Mouse (Mus musculus): ENCODE data around the gene Arpp21. TPM values are rescaled to one million over a fixed set of nuclear protein-coding genes. Genes with fewer than 3 reads are reported as not detected.

Arpp21 gene
- total and polyA plus RNA-seq, 2 experiments = 0.28 TPM; not detected in 1

GRCm38 (mm10) chr9:112260696-112261095, 25.0 kb upstream of the Arpp21 start:
- TF ChIP-seq POLR2A (IDR thresholded peaks at IDR 0.05; ENCODE audit: extremely low read depth, insufficient read depth, low read length) (no peak), CTCF (IDR thresholded peaks at IDR 0.05; ENCODE audit: low read depth, low read length) (no peak)
- Histone ChIP-seq H3K79me2 (ENCODE audit: control insufficient read depth, insufficient read depth, low read length) (no peaks in the 10 kb centered on the region), H3K9ac (ENCODE audit: low read depth, low read length) (no peak overlapping the region), H3K4me1 (ENCODE audit: control insufficient read depth, insufficient read depth, low read length) (no peaks in the 10 kb centered on the region), H3K4me3 (ENCODE audit: insufficient read depth, low read depth, low read length) (no peak overlapping the region), H3K27me3 (ENCODE audit: control insufficient read depth, insufficient read depth, low read length) (no peaks in the 10 kb centered on the region), H3K36me3 (ENCODE audit: control insufficient read depth, insufficient read depth, low read length) (no peaks in the 10 kb centered on the region), H3K27ac (replicated peaks; ENCODE audit: insufficient read depth, low read depth, low read length) (no peak overlapping the region)
- 58% methylated on average over 2 of the region's 2 CpGs for WGBS
- no peak for DNase-seq (ENCODE audit: extremely low read depth, low read depth, low spot score)

- Histone ChIP-seq H3K36me3 (ENCODE audit: control insufficient read depth, insufficient read depth, low read length) (no peaks in the 10 kb centered on the region), H3K27me3 (ENCODE audit: control insufficient read depth, insufficient read depth, low read length) (no peaks in the 10 kb centered on the region), H3K4me3 (ENCODE audit: insufficient read depth, low read depth, low read length) (no peak overlapping the region), H3K4me1 (ENCODE audit: control insufficient read depth, insufficient read depth, low read length) (no peaks in the 10 kb centered on the region), H3K79me2 (ENCODE audit: control insufficient read depth, insufficient read depth, low read length) (no peaks in the 10 kb centered on the region), H3K27ac (replicated peaks; ENCODE audit: insufficient read depth, low read depth, low read length) (no peak overlapping the region), H3K9ac (ENCODE audit: low read depth, low read length) (no peak overlapping the region)
- WGBS = 76% methylated on average over 1 of the region's 1 CpGs
- no peak for DNase-seq (ENCODE audit: extremely low read depth, low read depth, low spot score)
- TF ChIP-seq CTCF (IDR thresholded peaks at IDR 0.05; ENCODE audit: low read depth, low read length) = no peak
- no peak for TF ChIP-seq POLR2A (IDR thresholded peaks at IDR 0.05; ENCODE audit: extremely low read depth, insufficient read depth, low read length)
Observed at GRCm38 (mm10) chr9:112258560-112258959, 22.8 kb upstream of the Arpp21 start.

GRCm38 (mm10) chr9:112255971-112256370, 20.2 kb upstream of the Arpp21 start:
- Histone ChIP-seq H3K4me1 (ENCODE audit: control insufficient read depth, insufficient read depth, low read length) (no peaks in the 10 kb centered on the region), H3K4me3 (ENCODE audit: insufficient read depth, low read depth, low read length) (no peak overlapping the region), H3K36me3 (ENCODE audit: control insufficient read depth, insufficient read depth, low read length) (no peaks in the 10 kb centered on the region), H3K27me3 (ENCODE audit: control insufficient read depth, insufficient read depth, low read length) (no peaks in the 10 kb centered on the region), H3K9ac (ENCODE audit: low read depth, low read length) (no peak overlapping the region), H3K27ac (replicated peaks; ENCODE audit: insufficient read depth, low read depth, low read length) (no peak overlapping the region), H3K79me2 (ENCODE audit: control insufficient read depth, insufficient read depth, low read length) (no peaks in the 10 kb centered on the region)
- WGBS = 62% methylated on average over 2 of the region's 2 CpGs
- TF ChIP-seq CTCF (IDR thresholded peaks at IDR 0.05; ENCODE audit: low read depth, low read length) = no peak
- TF ChIP-seq POLR2A (IDR thresholded peaks at IDR 0.05; ENCODE audit: extremely low read depth, insufficient read depth, low read length) = no peak
- no peak for DNase-seq (ENCODE audit: extremely low read depth, low read depth, low spot score)

- DNase-seq (ENCODE audit: extremely low read depth, low read depth, low spot score) = no peak
- 82% methylated on average over 1 of the region's 1 CpGs for WGBS
- Histone ChIP-seq H3K79me2 (ENCODE audit: control insufficient read depth, insufficient read depth, low read length) (no peaks in the 10 kb centered on the region), H3K36me3 (ENCODE audit: control insufficient read depth, insufficient read depth, low read length) (no peaks in the 10 kb centered on the region), H3K9ac (ENCODE audit: low read depth, low read length) (no peak overlapping the region), H3K27ac (replicated peaks; ENCODE audit: insufficient read depth, low read depth, low read length) (no peak overlapping the region), H3K4me3 (ENCODE audit: insufficient read depth, low read depth, low read length) (no peak overlapping the region), H3K27me3 (ENCODE audit: control insufficient read depth, insufficient read depth, low read length) (no peaks in the 10 kb centered on the region), H3K4me1 (ENCODE audit: control insufficient read depth, insufficient read depth, low read length) (no peaks in the 10 kb centered on the region)
- TF ChIP-seq POLR2A (IDR thresholded peaks at IDR 0.05; ENCODE audit: extremely low read depth, insufficient read depth, low read length) = no peak
- TF ChIP-seq CTCF (IDR thresholded peaks at IDR 0.05; ENCODE audit: low read depth, low read length) = no peak
Observed at GRCm38 (mm10) chr9:112253730-112254129, 18.0 kb upstream of the Arpp21 start.

- Histone ChIP-seq H3K36me3 (ENCODE audit: control insufficient read depth, insufficient read depth, low read length) (no peaks in the 10 kb centered on the region), H3K9ac (ENCODE audit: low read depth, low read length) (no peak overlapping the region), H3K27ac (replicated peaks; ENCODE audit: insufficient read depth, low read depth, low read length) (no peak overlapping the region), H3K4me1 (ENCODE audit: control insufficient read depth, insufficient read depth, low read length) (no peaks in the 10 kb centered on the region), H3K79me2 (ENCODE audit: control insufficient read depth, insufficient read depth, low read length) (no peaks in the 10 kb centered on the region), H3K27me3 (ENCODE audit: control insufficient read depth, insufficient read depth, low read length) (no peaks in the 10 kb centered on the region), H3K4me3 (ENCODE audit: insufficient read depth, low read depth, low read length) (no peak overlapping the region)
- no peak for DNase-seq (ENCODE audit: extremely low read depth, low read depth, low spot score)
- TF ChIP-seq CTCF (IDR thresholded peaks at IDR 0.05; ENCODE audit: low read depth, low read length) = no peak
- no peak for TF ChIP-seq POLR2A (IDR thresholded peaks at IDR 0.05; ENCODE audit: extremely low read depth, insufficient read depth, low read length)
- WGBS = 80% methylated on average over 3 of the region's 3 CpGs
Observed at GRCm38 (mm10) chr9:112251857-112252256, 16.1 kb upstream of the Arpp21 start.

- DNase-seq (ENCODE audit: extremely low read depth, low read depth, low spot score) = no peak
- TF ChIP-seq POLR2A (IDR thresholded peaks at IDR 0.05; ENCODE audit: extremely low read depth, insufficient read depth, low read length) (no peak), CTCF (IDR thresholded peaks at IDR 0.05; ENCODE audit: low read depth, low read length) (no peak)
- no peaks in the 10 kb centered on the region for H3K27me3 ChIP-seq (ENCODE audit: control insufficient read depth, insufficient read depth, low read length)
- no peaks in the 10 kb centered on the region for H3K79me2 ChIP-seq (ENCODE audit: control insufficient read depth, insufficient read depth, low read length)
- H3K4me3 ChIP-seq (ENCODE audit: insufficient read depth, low read depth, low read length) = no peak overlapping the region
- WGBS = 78% methylated on average over 5 of the region's 5 CpGs
- H3K4me1 ChIP-seq (ENCODE audit: control insufficient read depth, insufficient read depth, low read length) = no peaks in the 10 kb centered on the region
- H3K9ac ChIP-seq (ENCODE audit: low read depth, low read length) = no peak overlapping the region
- no peaks in the 10 kb centered on the region for H3K36me3 ChIP-seq (ENCODE audit: control insufficient read depth, insufficient read depth, low read length)
- no peak overlapping the region for H3K27ac ChIP-seq (replicated peaks; ENCODE audit: insufficient read depth, low read depth, low read length)
Observed at GRCm38 (mm10) chr9:112251339-112251738, 15.6 kb upstream of the Arpp21 start.

Measured in liver, adult 2 months (tissue).